Mouse (Mus musculus): ENCODE data around the gene Cdc42bpg.

GRCm38 (mm10) chr19:6346023-6346422 is 39.8 kb downstream of the Cdc42bpg start:
- TF ChIP-seq EP300 (IDR thresholded peaks at IDR 0.05; ENCODE audit: low read depth) (no peak), CTCF (IDR thresholded peaks at IDR 0.05; ENCODE audit: low read depth) (no peak)

All from liver, postnatal 0 days (tissue).